Mouse (Mus musculus): ENCODE measurements around the gene Vps37c.

- TF ChIP-seq GATA1 (IDR thresholded peaks at IDR 0.05; ENCODE audit: borderline replicate concordance, low read length), result no peak
- TF ChIP-seq FLI1 (IDR thresholded peaks at IDR 0.05; ENCODE audit: low read length), result no peak
Measured at GRCm38 (mm10) chr19:10723649-10724048, 35.1 kb downstream of the Vps37c start.

All from megakaryocyte, embryonic 14.5 days (primary cell).